Mouse (Mus musculus) gastrocnemius, postnatal 14 days (tissue): ENCODE results near the gene Amz1. TPM values are rescaled to one million over a fixed set of nuclear protein-coding genes. Genes with fewer than 3 reads are reported as not detected.

Experiments
- DNase-seq: peaks from one replicate; pipeline ENCODE4 v3.0.0; 2021; ENCODE audit warnings: mixed read lengths
- intact Hi-C: fragments of 180-260 bp; cut with DNase I; formaldehyde crosslinking; loops from one replicate; pipeline ENCODE4 v1.15.1; 2025; ENCODE audit warnings: low total_unique reads
- total RNA-seq, 2 experiments: library from RNA; stranded (reverse); gene quantifications; 2 replicates each; pipeline ENCODE4 v1.2.3; 2021

The Amz1 gene
- total RNA-seq, 2 experiments from 2014 or later = 0.24 to 0.43 TPM

DNA sequence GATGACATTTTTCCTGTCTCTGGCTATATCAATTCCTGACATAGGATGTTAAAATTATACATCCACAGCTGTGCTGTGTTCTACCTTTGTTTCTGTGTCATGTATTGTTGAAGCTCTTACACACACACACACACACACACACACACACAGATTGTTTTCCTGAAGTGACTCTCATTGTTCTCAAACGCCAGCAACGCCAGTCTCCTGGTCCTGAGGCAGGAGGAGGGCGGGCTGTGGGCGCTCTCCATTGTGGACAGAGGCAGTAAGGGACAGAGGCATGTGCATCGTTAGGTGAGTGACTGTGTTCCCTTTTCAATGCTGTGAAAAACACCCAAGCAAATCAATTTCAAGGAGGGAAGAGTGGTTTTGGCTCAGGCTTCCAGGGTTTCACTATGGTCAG is 29.3 kb downstream of the Amz1 start:
- intact Hi-C loops = no loop called here
- no peak for DNase-seq

DNA sequence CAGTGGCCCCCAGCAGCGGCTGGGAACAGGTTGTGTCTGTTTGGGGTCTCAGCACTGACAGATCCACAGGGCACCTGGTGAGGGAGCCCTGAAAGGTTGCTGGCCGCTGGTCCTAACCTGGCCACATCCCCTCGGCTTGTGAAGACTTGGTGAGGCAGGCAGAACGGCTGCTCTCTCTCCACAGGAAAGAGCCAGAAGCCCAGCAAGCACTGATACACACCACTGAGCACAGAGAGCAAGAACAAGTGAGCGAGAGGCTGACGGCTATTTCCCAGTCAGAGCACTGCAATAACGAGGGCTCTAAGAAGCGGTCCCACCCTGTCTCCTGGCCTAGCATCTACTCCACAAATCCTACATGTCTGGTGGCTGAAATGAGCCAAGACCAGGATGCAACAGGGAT is 34.9 kb downstream of the Amz1 start:
- DNase-seq = no peak
- intact Hi-C loops = no loop called here

DNA sequence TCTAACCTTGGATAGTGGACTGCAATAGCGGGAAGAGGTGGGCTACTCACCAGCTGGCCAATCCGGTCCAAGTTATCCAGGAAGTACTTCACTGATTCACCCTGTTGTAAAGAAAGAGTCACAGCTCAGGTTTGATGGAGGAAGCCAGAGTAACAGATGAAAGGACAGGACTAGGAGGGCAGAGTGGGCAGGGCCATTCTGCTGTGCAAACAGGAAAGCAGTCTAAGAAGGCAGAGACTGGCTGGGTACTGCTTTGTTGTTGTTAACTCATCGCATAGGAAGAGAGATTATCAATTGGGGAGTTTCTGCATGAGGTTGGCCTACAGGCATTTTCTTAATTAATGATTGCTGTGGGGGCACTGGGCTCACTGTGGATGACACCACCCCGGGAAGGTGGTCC is 38.6 kb downstream of the Amz1 start:
- no peak for DNase-seq
- intact Hi-C loops = no loop called here

DNA sequence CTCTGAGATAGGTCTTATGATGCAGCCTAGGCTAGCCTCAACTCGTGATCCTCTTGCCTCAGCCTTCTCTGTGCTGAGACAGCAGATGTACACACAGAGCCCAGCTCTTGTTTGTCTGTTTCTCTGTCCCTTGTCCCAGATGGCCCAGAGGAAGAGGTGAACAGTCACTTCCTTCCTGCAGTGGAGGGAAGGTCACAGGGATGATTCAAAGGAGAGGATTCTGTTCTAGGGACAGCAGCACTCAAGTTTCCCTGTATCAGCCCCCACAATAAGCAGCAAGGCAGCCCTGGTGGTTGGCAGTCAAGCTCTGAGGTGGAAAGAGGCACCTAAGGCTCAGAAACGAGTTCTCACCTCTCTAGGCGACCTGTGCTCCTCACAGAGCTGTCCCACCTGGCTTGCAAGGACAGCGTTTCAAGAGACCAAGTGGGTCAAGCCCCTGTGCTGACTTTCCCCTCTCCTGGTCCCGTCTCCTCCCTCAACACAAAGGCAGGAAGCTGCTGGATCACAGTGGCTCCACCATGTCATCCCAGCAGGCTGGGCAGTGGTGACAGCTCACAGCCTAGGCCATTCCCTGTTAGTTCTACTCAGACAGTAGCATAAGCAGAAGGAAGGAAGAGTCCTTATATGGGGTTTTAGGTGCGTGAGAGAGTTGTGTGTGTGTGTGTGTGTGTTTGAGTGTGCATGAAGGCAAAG is 41.1 kb downstream of the Amz1 start:
- intact Hi-C loops = no loop called here
- DNase-seq = no peak

DNA sequence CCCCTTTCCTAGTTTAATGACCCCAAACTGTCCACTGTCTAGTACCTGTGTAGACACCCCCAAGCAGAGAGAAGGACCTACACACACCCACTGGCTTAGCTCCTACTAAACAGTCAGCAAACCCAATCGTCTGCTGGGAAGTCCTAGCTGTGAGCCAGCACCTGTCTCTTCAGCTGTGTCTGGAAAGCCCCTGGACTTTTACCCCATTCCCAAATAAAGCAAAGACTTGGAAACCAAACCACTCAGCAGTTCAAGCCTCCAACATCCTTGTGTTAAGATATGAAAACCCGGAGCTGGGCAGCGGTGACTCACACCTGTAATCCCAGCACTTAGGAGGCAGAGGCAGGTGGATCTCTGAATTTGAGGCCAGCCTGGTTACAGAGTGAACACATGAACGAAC is 42.6 kb downstream of the Amz1 start:
- intact Hi-C loops = no loop called here

DNA sequence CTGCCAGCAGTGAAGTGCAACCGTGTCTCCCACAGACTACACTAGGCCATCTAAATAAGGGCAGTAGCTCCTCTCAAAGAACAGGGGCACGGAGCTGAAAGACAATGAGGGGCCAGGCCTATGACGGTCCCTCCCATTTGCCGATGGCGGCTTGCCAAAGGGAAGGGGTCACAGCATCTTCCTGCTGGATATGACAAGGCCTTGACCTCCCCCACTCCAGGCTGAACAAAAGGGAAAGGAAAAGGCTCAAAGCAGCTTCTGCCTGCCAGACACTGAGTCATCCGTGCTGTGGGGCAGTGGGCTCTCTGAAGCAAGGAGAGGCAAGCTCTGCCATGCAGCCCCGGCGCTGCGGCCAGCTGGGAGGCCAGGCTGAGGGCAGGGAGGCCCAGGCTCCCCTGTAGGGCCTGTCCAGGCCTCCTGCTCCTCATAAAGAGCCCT is 43.8 kb downstream of the Amz1 start:
- intact Hi-C loops = no loop called here
- peak; percentile 84 for DNase-seq

More for the DNA sequence above, 42.6 kb downstream of the Amz1 start:
- DNase-seq = no peak

DNA sequence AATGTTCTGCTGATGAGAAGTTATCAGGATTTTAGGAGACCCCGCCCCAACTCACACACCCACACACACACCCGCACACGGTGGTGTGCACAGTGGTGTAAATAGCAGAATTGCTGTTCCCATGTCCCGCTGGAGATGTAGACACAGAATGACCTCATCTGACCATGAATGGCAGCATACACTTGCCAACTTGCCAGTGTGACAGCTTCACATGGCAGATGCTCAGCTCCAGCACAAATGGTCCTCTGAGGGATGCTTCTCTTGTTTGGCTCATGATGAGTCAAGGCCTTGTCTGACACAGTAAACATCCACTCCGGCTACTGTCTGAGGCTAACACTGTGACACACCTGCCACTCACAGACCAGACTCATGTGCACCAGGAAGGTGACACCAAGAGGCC is 44.4 kb downstream of the Amz1 start:
- no peak for DNase-seq
- intact Hi-C loops = no loop called here

DNA sequence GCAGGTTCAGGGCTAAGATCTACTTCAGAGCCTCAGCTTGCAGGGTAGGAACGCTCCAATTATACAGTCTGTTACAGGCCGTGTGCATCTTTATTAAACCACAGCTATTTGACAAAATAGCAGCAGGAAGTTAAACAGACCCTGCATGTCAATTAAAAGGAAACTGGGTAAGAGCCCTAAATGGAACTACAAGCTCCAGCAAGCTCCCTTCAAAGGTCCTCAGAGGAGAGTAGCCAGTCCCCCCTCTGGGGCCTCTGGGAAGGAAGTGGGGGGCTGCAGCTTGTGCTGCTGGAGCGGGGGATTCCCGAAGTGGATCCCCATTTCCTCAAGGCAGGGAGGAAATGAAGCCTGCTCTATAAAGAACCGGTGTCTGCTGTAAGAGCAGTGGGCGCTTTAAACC is 47.7 kb downstream of the Amz1 start:
- DNase-seq = no peak
- intact Hi-C loops = no loop called here

DNA sequence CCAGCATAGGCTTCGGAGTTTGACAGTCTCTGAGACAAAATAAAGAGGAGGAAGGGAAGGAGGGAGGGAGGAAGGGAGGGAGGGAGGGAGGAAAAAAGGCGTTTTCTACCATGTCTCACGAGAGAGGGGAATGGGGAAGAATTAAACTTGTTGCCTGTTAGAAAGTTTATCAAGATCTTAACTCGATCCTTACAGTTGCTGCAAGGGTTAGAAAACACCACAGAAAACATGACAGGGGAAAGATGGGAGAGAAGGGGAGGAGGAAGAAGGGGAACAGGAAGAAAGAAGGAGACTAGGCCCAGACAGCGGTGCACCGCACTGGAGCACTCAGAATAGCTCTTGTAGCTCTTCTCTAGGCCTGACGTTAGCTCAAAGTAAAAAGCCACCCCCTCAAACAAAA is 48.2 kb downstream of the Amz1 start:
- intact Hi-C loops = no loop called here

DNA sequence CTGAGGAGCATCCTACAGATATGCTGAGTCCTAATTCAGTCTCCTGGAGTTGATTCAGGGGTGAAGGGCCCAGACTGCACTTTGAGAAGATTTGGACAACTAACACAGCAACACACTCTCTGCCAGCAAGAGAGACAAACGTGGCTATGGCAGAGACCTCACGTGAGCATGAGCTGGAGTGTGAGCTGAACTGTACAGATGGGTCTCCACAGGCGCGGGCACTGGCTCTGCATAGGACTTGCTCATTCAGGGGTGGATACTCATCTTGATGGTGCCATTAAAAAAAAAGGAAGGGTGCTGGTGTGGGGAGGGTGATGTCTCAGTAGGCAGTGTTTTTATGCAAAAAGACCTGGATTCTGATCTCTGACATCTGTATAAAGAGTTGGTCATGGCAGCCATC is 51.2 kb downstream of the Amz1 start:
- intact Hi-C loops = no loop called here
- no peak for DNase-seq

More for the DNA sequence above, 48.2 kb downstream of the Amz1 start:
- DNase-seq = no peak

DNA sequence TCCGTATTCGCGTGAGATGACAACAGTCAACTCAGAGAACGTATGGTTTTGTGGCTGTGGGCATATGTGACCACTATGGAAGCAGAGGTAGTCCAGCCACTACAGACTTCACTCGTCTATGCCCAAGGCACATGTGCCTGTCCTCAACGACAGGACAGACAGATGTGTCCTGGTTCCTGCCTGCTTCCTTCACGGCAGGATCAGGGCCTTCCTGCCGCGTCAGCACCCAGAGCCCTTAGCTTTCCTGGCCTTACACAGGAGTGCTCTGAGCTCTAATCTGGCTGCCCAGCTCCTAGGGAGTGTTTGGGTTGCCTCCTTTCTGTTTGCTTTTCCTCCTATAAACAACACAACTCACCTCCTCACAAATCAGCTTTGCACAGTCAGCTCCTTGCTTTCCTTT is 53.0 kb downstream of the Amz1 start:
- intact Hi-C loops = no loop called here
- no peak for DNase-seq

DNA sequence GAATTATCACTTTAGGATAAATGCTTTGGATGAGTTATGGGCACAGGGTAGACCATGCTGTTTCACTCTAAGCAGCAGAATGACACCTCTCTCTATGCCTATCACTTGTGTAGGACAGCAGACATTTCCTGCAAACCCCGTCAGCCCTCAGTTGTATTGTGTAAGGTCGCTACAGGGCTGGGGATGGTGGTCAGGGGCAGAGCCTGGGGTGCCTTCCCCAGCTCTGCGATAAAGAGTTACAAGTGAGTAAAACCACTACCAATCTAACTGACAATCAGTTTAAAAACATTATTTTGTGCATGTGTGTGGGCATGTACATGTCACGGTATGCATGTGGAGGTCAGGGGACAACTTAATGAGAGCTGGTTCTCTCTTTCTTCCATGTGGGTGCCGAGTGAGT is 57.2 kb downstream of the Amz1 start:
- no peak for DNase-seq
- intact Hi-C loops = no loop called here

DNA sequence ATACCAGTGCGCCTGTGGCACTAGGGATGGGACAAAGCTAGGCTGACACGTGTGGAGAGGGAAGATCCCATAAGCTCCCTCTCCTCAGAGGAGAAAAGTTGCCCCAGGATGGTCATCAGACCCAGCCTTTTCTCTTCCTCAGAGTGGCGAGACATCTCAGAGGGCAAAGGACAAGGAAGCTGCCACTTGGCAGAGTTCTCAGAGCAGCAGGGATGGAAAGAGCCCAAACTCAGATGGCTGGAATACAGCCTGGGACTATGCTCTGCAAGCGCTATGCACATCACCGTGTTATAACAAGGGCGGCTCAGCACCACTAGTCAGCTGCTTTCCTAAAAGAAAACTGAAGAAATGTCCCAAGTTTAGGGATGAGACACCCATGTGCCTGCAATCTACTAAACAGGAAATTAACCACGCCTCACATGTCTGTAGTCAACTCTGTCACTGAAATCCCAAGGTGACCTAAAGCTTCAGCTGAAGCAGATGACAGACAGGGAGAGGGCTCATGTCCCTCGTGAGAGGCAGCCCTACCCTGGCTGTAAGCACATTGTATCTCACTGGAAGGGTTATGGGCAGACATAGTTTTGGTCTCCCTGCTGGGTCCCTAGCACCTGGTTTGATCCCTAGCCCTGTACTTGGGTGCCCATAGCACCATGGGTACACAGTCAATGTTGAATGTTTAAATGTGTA is 58.1 kb downstream of the Amz1 start:
- intact Hi-C loops = no loop called here
- no peak for DNase-seq

DNA sequence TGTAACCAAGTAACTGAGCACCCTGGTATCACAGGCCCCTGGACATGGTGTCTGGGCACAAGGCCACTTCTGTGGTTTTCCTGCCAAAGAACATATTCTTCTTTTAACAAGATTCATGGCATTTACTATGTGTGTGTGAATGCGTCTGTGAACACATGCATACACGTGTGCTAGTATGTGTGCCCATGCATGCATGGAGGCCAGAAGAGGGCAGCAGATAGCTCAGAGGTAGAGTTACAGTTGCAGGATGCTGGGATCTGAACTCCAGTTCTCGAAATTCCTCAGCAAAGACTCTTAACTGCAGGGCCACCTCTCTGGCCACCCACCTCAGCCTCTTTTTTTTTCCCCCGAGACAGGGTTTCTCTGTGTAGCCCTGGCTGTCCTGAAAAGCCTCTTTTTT is 59.6 kb downstream of the Amz1 start:
- intact Hi-C loops = no loop called here
- DNase-seq = no peak

DNA sequence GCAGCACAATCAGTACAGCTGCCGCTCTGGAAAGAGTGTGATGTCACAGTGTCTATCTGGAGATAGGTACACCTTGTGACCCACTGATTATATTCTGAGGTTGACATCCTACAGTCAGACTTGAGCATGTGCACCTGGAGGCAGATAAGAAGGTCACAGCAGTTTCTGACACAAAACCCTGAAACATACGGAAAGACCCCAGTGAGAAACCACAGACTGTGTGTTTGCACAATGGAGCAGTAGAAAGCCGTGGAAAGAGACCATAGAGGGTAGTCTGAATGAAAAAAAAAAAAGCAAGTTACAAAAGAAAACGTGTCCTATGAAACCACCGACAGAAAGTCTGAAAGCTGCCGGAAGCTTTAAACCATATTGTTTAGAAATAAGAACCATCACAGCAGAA is 60.4 kb downstream of the Amz1 start:
- intact Hi-C loops = no loop called here
- no peak for DNase-seq

DNA sequence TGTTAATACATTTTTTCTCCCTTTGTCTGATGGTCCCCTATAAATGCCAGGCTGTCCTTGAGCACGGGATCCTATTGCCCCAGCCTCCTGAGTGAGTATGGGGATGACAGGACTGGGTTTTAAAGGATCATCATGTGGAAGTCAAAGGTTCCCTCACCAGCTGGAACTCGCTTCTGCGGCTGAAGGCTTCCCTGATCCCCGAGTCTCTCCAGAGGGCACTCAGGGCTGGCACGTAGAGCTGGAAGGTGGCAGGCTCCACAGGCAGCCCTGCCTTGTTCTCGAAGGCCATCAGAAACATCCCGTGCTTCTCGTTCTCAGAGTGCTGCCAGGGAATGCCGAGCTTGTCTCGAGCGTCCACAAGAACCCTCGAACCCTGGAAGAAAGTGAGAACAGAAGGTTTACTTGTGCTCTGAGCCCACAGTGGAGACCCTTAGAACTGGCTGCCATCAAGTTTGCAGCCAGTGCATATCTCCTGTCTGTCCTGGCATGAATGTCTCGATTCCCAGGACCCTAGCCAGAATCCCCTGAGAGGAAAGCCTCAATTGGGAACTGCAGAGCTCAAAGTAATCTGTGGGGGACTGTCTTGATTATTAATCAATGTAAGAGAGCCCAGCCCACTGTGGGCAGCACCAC is 61.4 kb downstream of the Amz1 start:
- no peak for DNase-seq
- intact Hi-C loops = no loop called here

DNA sequence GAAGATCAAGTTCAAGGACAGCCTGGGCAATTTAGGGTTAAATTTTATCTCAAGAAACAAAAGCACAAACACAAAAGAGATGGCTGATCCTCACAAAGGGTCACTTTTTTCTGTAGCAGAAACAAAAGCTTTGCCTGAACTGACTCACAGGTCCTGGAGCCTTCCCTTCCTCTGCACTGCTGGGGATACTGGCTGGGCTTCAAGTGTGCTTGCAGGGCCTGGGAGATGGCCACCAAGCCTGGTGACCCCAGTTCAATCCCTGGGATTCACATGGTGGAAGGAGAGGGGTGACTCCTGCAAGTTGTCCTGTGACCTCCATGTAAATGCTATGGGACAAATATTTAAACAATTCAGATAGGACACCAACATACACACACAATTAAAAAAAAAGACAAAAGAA is 65.6 kb downstream of the Amz1 start:
- intact Hi-C loops = no loop called here
- no peak for DNase-seq

DNA sequence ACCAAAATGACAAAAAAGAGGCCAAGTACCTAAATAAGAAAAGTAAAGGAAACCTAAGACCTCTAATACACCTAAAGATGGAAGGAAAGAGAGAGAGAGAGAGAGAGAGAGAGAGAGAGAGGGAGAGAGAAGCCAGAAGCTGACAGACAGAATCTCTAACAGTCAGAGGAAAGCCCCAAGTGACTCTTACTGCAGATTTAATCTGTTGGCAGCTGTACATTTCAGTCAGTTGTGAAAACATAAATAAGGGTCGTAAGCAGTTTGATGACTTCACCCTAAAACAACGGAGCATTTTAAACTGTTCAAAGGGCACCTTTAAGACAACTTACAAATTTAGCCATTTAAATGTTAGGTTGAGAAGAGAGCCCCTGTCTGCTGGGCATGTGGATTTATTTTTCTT is 66.5 kb downstream of the Amz1 start:
- DNase-seq = no peak
- intact Hi-C loops = no loop called here

DNA sequence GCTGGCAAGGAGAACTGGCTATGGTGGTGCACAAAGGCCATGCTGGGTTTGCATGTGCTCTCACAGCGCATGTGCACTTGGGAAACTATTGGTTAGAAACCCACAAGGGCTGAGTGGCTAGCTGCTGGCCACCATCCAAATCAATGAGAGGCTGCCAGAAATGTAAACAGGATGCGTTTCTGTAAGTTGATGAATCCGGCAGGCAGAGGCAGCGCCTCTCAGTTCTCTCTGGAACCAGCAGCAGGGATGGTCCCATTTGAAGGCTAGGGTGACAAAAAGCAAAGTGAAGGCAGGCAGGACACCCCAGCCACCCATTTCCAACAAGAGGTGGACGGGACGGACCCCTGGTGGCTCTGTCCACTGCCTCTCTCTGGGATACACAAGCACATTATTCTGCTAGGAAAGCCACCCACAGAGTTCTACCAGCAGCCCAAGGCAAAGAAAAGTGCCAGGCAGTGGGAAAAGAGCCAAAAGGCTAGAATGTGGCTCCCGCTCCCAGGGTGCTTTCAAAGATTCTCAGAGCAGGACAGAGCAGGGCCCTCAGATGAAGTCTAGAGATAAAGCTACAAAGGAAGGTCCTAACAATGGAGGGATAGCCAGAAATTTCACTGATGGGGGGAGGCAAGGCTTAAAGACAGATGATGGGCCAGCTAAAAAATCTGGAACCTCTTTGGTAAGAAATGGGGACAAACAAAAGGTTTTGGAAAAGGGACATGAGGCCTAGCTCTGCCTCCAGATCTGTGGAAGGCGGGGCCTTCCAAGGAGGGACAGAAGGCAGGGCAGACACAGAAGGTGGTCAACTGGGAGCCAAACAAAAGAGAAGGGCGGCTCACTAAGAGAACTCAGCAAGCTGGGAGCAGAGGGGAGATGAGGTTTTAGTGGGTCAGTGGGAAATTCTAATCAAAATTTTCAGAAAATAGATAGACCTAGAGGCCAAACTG is 67.3 kb downstream of the Amz1 start:
- intact Hi-C loops = no loop called here
- DNase-seq = peak; percentile 35

DNA sequence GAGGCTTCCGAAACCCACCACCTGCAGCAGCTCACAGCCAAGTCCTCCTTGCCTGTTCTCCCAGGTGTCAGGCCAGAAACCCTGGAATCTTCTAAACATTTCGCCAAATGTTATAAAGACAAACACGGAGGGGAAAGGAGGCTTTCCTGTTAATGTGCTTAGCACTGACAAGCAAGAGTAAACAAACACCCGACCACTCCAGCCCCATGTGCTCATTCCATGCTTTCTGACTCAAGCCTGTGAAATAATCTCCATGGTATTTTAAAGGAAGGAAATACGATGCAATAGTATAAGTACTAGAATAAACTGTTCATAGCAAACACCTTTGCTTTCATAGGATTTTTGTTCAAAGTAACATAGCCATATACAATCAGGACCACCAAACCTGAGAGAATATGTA is 68.3 kb downstream of the Amz1 start:
- intact Hi-C loops = no loop called here

More for the DNA sequence above, 68.3 kb downstream of the Amz1 start:
- DNase-seq = no peak
